Mouse (Mus musculus) embryonic facial prominence, embryonic 12.5 days (tissue): ENCODE results near the gene Klhl22. TPM values are rescaled to one million over a fixed set of nuclear protein-coding genes. Genes with fewer than 3 reads are reported as not detected.

Experiments
- ATAC-seq: fragments of 200-750 bp; cut with Nextera tagmentation; 2 replicates; pipeline ENCODE4 v1.8.0; 2017; ENCODE audit not compliant: insufficient number of reproducible peaks, insufficient read depth, low FRiP score, low TSS enrichment
- H3K27ac ChIP-seq: fragments of 300-500 bp; sonication (generic); 2 replicates; pipeline ENCODE4 v1.5.1; 2016; ENCODE audit warnings: mild to moderate bottlenecking
- H3K27me3 ChIP-seq: fragments of 300-500 bp; sonication (generic); 2 replicates; pipeline ENCODE4 v1.6.1; 2016; ENCODE audit warnings: mild to moderate bottlenecking, moderate library complexity
- H3K36me3 ChIP-seq: fragments of 300-500 bp; sonication (generic); 2 replicates; pipeline ENCODE4 v1.6.1; 2016; ENCODE audit warnings: mild to moderate bottlenecking
- H3K4me1 ChIP-seq: fragments of 300-500 bp; sonication (generic); 2 replicates; pipeline ENCODE4 v1.6.1; 2016
- H3K4me2 ChIP-seq: fragments of 300-500 bp; sonication (generic); replicated peaks from 2 replicates; pipeline ENCODE4 v1.6.1; 2016; ENCODE audit warnings: mild to moderate bottlenecking, moderate library complexity
- H3K4me3 ChIP-seq: fragments of 300-500 bp; sonication (generic); 2 replicates; pipeline ENCODE4 v1.5.1; 2016; ENCODE audit warnings: mild to moderate bottlenecking
- H3K9ac ChIP-seq: fragments of 300-500 bp; sonication (generic); 2 replicates; pipeline ENCODE4 v1.6.1; 2016; ENCODE audit warnings: mild to moderate bottlenecking, moderate library complexity
- H3K9me3 ChIP-seq: fragments of 300-500 bp; sonication (generic); 2 replicates; pipeline ENCODE4 v1.6.1; 2016; ENCODE audit warnings: mild to moderate bottlenecking, moderate library complexity
- WGBS: fragments of 180-500 bp; shearing (Covaris S2); methylation state at CpG from one replicate; pipeline ENCODE4 v1.1.7; 2016; 5-methylcytosine and 5-hydroxymethylcytosine counted together
- polyA plus RNA-seq: library from polyadenylated mRNA; unstranded; fragments of >200 nt; fragmentation: Nextera tagmentation; extraction: Ambion mirVana; gene quantifications from 2 replicates; pipeline ENCODE4 v1.2.1, GENCODE M21; 2016

The Klhl22 gene
- polyA plus RNA-seq, 1 experiment from 2014 or later = 92.6 TPM

DNA sequence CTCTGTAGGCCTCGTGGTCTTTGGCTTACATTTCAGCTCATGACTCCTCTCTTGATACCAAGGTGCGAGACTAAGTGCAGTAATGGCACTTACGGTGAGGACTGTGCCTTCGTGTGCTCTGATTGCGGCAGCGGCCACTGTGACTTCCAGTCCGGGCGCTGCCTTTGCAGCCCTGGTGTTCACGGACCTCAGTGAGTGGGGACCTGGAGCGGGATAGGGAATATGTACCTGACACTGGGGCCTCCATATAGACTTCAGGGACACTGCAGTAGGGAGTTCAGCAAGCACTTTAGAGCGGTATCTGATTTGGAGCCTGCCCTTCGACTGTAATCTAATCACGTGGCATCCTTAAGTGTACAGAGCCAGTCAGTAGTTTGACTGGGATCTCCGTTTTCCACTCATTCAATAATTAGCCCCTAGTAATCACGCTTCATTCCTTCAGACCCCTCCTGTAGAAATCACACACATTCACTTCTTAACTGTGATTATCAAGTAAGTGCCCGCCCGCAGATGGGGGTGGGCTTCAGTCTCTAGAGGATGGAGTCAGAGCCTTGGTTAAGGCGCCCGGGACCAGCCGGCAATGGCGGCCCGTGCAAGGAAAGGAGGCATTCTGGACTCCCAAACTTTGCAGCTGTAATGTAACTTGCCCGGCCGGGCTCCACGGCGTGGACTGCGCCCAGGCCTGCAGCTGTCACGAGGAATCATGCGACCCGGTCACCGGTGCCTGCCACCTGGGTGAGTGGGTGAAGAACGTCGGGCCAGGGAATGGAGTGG is 44.4 kb downstream of the Klhl22 start:
- H3K4me2 ChIP-seq = peak overlapping the region; percentile 50
- H3K9me3 ChIP-seq = no peaks in the 10 kb centered on the region
- H3K27ac ChIP-seq = no peak overlapping the region
- WGBS = 15% methylated on average over 33 of the region's 33 CpGs
- H3K27me3 ChIP-seq = peaks cover 59% of the 10 kb centered on the region
- no peak for ATAC-seq
- H3K4me1 ChIP-seq = peaks cover 97% of the 10 kb centered on the region
- H3K4me3 ChIP-seq = peak overlapping the region; percentile 29
- H3K9ac ChIP-seq = peak overlapping the region; percentile 42; the same call in 1 of the 2 replicates
- H3K36me3 ChIP-seq = peaks cover 18% of the 10 kb centered on the region

DNA sequence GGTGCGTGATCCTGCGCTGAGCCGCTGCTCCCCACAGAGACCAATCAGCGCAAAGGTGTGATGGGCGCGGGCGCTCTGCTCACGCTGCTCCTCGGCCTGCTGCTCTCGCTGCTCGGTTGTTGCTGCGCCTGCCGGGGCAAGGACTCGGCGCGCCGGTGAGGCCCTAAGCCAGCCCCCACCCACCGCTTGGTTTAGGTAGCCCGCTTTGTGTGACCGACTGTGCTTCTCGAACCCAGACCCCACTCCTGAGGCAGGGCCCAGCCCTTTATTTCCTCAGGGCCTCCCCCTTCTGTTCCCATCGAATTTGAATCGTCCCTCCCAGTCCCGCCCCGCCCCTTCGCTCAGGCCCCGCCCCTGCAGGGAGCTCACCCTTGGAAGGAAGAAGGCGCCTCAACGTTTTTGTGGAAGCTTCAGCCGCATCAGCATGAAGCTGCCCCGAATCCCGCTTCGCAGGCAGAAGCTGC is 45.1 kb downstream of the Klhl22 start:
- peak overlapping the region; percentile 47 for H3K4me2 ChIP-seq
- peaks cover 97% of the 10 kb centered on the region for H3K4me1 ChIP-seq
- ATAC-seq = no peak
- peaks cover 53% of the 10 kb centered on the region for H3K27me3 ChIP-seq
- no peak overlapping the region for H3K27ac ChIP-seq
- H3K36me3 ChIP-seq = peaks cover 18% of the 10 kb centered on the region
- 5% methylated on average over 33 of the region's 33 CpGs for WGBS
- H3K9ac ChIP-seq = peak overlapping the region; percentile 21
- H3K9me3 ChIP-seq = no peaks in the 10 kb centered on the region
- peak overlapping the region; percentile 29 for H3K4me3 ChIP-seq

DNA sequence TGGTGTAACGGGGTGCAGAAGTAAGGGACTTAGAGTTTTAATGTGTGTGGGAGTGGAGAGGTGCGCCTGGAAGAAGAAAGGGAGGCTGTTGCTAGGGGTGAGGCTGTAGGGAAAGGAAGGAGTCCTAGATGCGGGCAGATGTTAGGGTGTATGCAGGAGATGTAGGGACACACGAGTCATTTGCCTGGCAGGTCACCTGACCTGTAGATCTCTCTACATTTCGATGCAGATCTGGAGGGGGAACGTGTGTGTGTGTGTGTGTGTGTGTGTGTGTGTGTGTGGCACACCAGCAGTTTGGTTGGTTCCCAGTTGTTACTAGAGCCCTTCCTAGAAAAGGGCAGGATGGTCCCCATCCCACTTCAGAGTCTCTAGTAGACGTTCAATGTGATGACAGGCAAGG is 45.6 kb downstream of the Klhl22 start:
- Histone ChIP-seq H3K27me3 (peaks cover 51% of the 10 kb centered on the region), H3K9ac (peak overlapping the region; percentile 21), H3K36me3 (peaks cover 18% of the 10 kb centered on the region), H3K27ac (no peak overlapping the region), H3K4me1 (peaks cover 97% of the 10 kb centered on the region), H3K4me3 (peak overlapping the region; percentile 29; the same call in 1 of the 2 replicates), H3K4me2 (peak overlapping the region; percentile 47), H3K9me3 (no peaks in the 10 kb centered on the region)
- ATAC-seq = no peak
- WGBS = 27% methylated on average over 7 of the region's 7 CpGs

DNA sequence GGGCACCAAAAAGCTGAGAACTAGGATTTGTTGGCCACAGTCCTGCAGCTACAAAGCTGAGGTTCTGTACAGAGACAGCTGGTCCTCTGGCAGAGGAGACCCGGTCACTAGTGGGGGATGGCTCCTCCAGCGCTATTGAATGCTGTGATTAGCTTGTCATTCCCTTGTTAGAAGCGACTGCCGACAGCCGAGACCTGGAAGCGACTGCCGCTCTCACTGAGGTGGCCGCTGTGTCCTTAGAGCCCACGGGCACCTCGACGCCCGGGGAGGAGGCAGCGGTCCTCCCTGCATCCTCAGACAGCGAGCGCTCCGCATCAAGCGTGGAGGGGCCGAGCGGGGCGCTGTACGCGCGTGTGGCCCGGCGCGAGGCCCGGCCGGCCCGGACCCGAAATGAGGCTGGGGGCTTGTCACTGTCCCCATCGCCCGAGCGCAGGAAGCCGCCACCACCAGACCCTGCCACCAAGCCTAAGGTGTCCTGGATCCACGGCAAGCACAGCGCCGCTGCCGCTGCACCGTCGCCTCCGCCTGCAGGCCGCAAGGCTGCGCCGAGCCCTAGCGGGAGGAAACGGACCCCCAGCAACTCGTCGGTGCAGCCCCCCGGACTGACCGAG is 47.3 kb downstream of the Klhl22 start:
- ATAC-seq = no peak

DNA sequence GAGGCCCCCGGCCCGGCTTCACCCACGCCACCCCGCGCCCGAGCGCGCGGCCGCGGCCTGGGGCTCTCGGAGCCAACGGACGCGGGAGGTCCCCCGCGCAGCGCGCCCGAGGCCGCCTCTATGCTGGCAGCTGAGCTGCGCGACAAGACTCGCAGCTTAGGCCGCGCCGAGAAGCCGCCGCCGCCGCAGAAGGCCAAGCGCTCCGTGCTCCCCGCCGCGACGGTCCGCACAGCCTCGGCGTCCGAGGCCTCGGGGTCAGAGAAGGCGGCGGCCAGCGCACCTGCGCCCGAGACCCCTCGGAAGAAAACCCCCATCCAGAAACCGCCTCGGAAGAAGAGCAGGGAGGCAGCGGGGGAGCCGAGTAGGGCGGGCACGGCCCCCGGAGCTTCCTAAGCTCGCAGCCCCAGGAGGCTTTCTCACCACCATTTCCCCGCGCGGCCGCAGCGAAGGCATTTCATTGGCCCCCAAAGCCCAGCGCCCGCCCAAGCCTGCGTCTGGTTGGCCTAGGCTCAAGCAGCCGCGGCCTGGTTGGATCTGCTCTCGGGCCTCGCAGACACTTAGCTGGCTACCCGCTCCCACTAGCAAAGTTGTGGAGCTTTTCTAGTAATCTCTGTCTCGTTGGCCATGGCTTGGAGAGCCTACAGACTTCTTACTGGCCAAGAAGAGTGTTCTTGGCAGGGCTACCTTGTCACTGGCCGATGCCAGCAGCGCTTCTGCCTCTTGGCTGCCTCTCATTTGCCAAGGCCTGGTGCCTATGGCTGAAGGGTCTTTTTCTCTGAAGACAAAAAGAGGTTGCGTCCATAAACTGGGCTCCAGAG is 48.0 kb downstream of the Klhl22 start:
- peak overlapping the region; percentile 39 for H3K4me3 ChIP-seq
- peaks cover 18% of the 10 kb centered on the region for H3K36me3 ChIP-seq
- peaks cover 84% of the 10 kb centered on the region for H3K4me1 ChIP-seq
- H3K27ac ChIP-seq = peak overlapping the region; percentile 80
- WGBS = 3% methylated on average over 73 of the region's 73 CpGs
- peak overlapping the region; percentile 75 for H3K4me2 ChIP-seq
- ATAC-seq = peak; percentile 64; the same call in 1 of the 2 replicates
- peaks cover 37% of the 10 kb centered on the region for H3K27me3 ChIP-seq
- peak overlapping the region; percentile 75 for H3K9ac ChIP-seq
- no peaks in the 10 kb centered on the region for H3K9me3 ChIP-seq

More for the DNA sequence above, 47.3 kb downstream of the Klhl22 start:
- peaks cover 18% of the 10 kb centered on the region for H3K36me3 ChIP-seq
- H3K9ac ChIP-seq = peak overlapping the region; percentile 75
- 4% methylated on average over 50 of the region's 50 CpGs for WGBS
- H3K4me3 ChIP-seq = peak overlapping the region; percentile 39
- no peaks in the 10 kb centered on the region for H3K9me3 ChIP-seq
- peak overlapping the region; percentile 75 for H3K4me2 ChIP-seq
- H3K4me1 ChIP-seq = peaks cover 91% of the 10 kb centered on the region
- H3K27ac ChIP-seq = peak overlapping the region; percentile 80
- peaks cover 44% of the 10 kb centered on the region for H3K27me3 ChIP-seq

DNA sequence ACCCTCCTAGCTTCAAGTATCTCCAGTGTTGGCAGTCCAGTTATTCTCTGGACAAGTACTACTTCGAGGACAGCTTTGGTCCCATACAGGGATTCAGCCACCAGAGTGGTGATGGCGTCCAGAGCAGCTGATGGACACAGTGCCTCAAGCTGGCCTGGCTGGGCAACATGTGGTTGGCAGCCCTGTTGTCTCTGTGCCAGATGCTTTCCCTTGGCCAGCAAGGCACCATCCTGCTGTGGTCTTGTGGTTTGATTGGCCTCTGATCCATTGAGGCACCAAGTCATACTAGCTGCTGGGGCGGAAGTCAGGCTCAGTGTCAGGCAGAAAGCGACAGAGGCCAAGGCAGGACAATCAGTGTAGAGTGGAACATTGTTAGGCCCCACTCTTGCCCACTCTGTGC is 49.7 kb downstream of the Klhl22 start:
- Histone ChIP-seq H3K9me3 (no peaks in the 10 kb centered on the region), H3K27ac (peak overlapping the region; percentile 95), H3K4me3 (no peak overlapping the region), H3K9ac (no peak overlapping the region), H3K27me3 (peaks cover 26% of the 10 kb centered on the region; the same call in 1 of the 2 replicates), H3K4me1 (peaks cover 67% of the 10 kb centered on the region), H3K36me3 (0 out of 2 replicates have a peak, but pooled peaks cover 6% of the 10 kb centered on the region), H3K4me2 (no peak overlapping the region)
- WGBS = 77% methylated on average over 4 of the region's 4 CpGs
- ATAC-seq = no peak

DNA sequence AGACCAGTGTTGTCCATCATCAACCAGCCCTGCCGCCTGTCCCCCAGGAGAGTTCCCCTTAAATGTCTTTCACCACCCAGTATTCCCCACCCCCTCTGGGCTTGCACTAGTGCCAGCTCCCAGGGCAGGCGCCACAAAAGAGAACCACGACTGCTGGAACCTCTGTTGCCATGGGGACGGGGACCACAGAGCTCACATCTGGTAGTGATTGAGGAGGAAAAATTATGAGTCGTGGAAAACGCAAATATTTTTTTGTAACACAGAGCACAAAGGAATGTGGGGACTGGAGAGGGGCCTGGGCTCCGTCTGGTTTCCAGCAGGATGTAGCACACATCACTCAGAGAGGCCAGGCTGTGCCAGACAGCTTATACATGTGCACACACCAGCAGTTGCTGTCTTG is 50.3 kb downstream of the Klhl22 start:
- Histone ChIP-seq H3K9me3 (no peaks in the 10 kb centered on the region), H3K36me3 (0 out of 2 replicates have a peak, but pooled peaks cover 6% of the 10 kb centered on the region), H3K4me3 (no peak overlapping the region), H3K27me3 (peaks cover 30% of the 10 kb centered on the region; the same call in 1 of the 2 replicates), H3K4me1 (peaks cover 61% of the 10 kb centered on the region), H3K27ac (peak overlapping the region; percentile 95), H3K4me2 (no peak overlapping the region), H3K9ac (no peak overlapping the region)
- 9% methylated on average over 7 of the region's 7 CpGs for WGBS
- peak; percentile 87 for ATAC-seq

DNA sequence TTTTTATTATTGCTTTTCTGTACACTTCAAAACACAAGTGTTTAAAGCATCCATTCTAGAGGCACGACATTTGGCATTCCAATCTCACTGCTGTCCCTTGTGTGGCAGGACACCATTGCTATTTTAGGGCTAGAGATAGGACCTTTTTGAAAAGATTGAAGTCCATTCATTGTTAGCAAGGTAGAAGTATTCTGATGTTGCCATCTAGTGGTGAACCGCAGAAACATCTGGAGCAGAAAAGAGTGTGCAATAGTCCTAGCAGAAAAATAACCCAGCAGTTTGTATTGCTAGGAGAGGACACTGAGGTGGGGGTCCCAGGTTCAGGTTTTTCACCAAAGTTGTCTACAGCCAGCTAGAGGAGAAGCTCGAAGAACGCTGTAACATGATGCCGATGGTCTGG is 52.7 kb downstream of the Klhl22 start:
- ATAC-seq = no peak
- no peak overlapping the region for H3K4me3 ChIP-seq
- H3K4me2 ChIP-seq = no peak overlapping the region
- 8% methylated on average over 5 of the region's 5 CpGs for WGBS
- no peaks in the 10 kb centered on the region for H3K9me3 ChIP-seq
- no peak overlapping the region for H3K27ac ChIP-seq
- H3K9ac ChIP-seq = no peak overlapping the region
- H3K27me3 ChIP-seq = peaks cover 20% of the 10 kb centered on the region
- H3K4me1 ChIP-seq = peaks cover 52% of the 10 kb centered on the region
- 0 out of 2 replicates have a peak, but pooled peaks cover 6% of the 10 kb centered on the region for H3K36me3 ChIP-seq

DNA sequence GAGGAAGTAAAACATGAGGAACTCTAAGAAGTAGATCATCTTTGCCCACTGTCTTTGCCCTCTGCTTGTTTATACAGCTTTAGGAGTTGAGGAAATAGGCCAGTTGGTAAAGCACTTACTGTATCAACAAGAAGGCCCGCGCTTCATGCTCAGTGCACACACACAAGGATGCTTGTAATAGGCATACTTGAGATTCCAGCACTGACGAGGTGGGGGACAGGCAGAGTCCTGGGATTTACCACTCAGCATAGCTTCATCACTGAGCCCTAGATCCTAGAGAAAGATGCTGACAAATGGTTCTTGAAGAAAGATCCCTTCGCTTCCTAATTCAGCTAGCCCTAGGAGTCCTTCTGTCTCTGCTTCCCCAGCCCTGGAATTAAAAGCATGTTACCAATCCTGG is 53.8 kb downstream of the Klhl22 start:
- Histone ChIP-seq H3K9ac (no peak overlapping the region), H3K9me3 (no peaks in the 10 kb centered on the region), H3K4me1 (peaks cover 42% of the 10 kb centered on the region), H3K27me3 (peaks cover 18% of the 10 kb centered on the region), H3K27ac (no peak overlapping the region), H3K4me2 (no peak overlapping the region), H3K4me3 (no peak overlapping the region), H3K36me3 (0 out of 2 replicates have a peak, but pooled peaks cover 6% of the 10 kb centered on the region)
- WGBS = 46% methylated on average over 4 of the region's 4 CpGs
- no peak for ATAC-seq

DNA sequence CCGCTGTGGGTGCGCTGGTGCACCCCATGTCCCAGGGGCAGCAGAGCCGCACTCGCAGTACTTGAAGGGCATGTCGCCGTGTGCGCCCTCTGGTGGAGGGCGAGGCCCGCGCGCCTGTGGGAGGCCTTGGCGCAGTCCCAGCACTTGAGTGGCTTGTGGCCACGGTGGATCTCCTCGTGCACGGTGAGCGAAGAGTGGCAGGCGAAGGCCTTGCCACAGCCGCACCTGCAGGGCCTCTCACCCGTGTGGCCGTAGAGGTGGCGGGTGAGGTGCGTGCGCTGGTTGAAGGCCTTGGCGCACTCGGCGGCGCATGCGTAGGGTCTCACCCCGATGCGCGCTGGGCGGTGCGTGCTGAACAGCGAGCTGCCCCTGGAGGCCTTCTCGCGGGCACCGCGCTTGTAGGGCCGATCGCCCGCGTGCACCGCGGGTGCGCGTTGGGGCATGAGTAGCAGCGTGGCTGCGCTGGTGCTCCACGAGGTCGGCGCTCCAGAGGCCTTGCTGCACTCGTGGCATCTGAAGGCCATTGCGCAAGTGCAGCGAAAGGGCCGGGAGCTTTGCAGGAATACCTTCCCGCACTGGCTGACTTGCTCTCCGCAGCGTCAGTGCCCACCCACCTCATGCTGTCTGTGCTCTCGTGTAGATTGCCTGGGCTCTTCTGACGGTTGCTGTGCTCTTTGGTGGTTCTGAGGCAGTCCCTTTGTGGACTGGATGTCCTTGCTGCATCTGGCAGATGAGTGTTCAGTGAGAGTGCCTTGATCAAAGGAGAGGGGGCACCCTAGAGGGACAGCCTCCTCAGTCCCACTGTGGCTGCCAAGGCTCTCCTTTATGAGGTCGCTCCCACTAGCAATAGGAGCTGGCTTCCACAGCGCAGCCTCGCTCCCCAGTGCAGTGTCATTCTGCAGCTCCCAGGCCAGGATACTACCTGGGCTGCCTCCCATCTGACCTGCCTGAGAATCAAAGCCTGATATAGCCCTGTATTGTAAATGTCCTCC is 56.3 kb downstream of the Klhl22 start:
- Histone ChIP-seq H3K9ac (peak overlapping the region; percentile 59), H3K27ac (peak overlapping the region; percentile 17; the same call in 1 of the 2 replicates), H3K9me3 (no peaks in the 10 kb centered on the region), H3K4me3 (peak overlapping the region; percentile 48), H3K4me1 (peaks cover 18% of the 10 kb centered on the region), H3K4me2 (peak overlapping the region; percentile 81), H3K27me3 (peaks cover 14% of the 10 kb centered on the region), H3K36me3 (no peaks in the 10 kb centered on the region)
- WGBS = 2% methylated on average over 63 of the region's 63 CpGs
- ATAC-seq = peak; percentile 76
